Mouse (Mus musculus) liver, adult 2 months (tissue): Measurements from ENCODE around the gene Olfr1425. TPM values are rescaled to one million over a fixed set of nuclear protein-coding genes. Genes with fewer than 3 reads are reported as not detected.

Experiments used
- DNase-seq: peaks from one replicate; pipeline ENCODE4 v3.0.0-alpha.2; 2011; ENCODE audit warnings: low read depth, low spot score; ENCODE audit errors: extremely low read depth
- H3K27ac ChIP-seq: fragments of 200-500 bp; replicated peaks from 2 replicates; pipeline ENCODE4 v1.5.1; 2012; ENCODE audit warnings: low read depth, mild to moderate bottlenecking, control low read depth, inconsistent platforms, low read length; ENCODE audit not compliant: insufficient read depth
- H3K27me3 ChIP-seq: fragments of 200-500 bp; 2 replicates; pipeline ENCODE4 v1.6.1; 2012; ENCODE audit warnings: mild to moderate bottlenecking, moderate library complexity, low read length, inconsistent platforms; ENCODE audit not compliant: control insufficient read depth, insufficient read depth
- H3K36me3 ChIP-seq: fragments of 200-500 bp; 2 replicates; pipeline ENCODE4 v1.6.1; 2012; ENCODE audit warnings: low read length, inconsistent platforms; ENCODE audit not compliant: control insufficient read depth, insufficient read depth
- H3K4me1 ChIP-seq: fragments of 200-500 bp; 2 replicates; pipeline ENCODE4 v1.6.1; 2011; ENCODE audit warnings: low read length; ENCODE audit not compliant: control insufficient read depth, insufficient read depth
- H3K4me3 ChIP-seq: fragments of 200-500 bp; 2 replicates; pipeline ENCODE4 v1.5.1; 2011; ENCODE audit warnings: low read depth, mild to moderate bottlenecking, control low read depth, low read length, moderate library complexity; ENCODE audit not compliant: insufficient read depth
- H3K79me2 ChIP-seq: fragments of 200-500 bp; 2 replicates; pipeline ENCODE4 v1.6.1; 2012; ENCODE audit warnings: inconsistent platforms, mild to moderate bottlenecking, low read length, moderate library complexity; ENCODE audit not compliant: control insufficient read depth, insufficient read depth
- H3K9ac ChIP-seq: fragments of 200-500 bp; 2 replicates; pipeline ENCODE4 v1.6.1; 2012; ENCODE audit warnings: low read depth, mild to moderate bottlenecking, control low read depth, inconsistent platforms, low read length
- CTCF ChIP-seq: fragments of 200-500 bp; IDR thresholded peaks from 2 replicates; pipeline ENCODE4 v1.5.1; 2011; ENCODE audit warnings: low read depth, low read length, control low read depth
- POLR2A ChIP-seq: fragments of 200-500 bp; IDR thresholded peaks from 2 replicates; pipeline ENCODE4 v1.6.1; 2011; ENCODE audit warnings: low read length, control low read depth; ENCODE audit not compliant: insufficient read depth; ENCODE audit errors: extremely low read depth
- WGBS: fragments of 180-500 bp; shearing (Covaris S2); methylation state at CpG from one replicate; pipeline ENCODE4 v1.1.7; 2018; 5-methylcytosine and 5-hydroxymethylcytosine counted together
- polyA plus RNA-seq: library from polyadenylated mRNA; depleted of rRNA; stranded (reverse); fragments of >200 nt; gene quantifications from 2 replicates; pipeline ENCODE4 v1.2.3, GENCODE M21; 2012; rRNA removed
- total RNA-seq: library from RNA; depleted of rRNA; stranded (reverse); fragments of >200 nt; gene quantifications from 2 replicates; pipeline ENCODE4 v1.2.3, GENCODE M21; 2014; rRNA removed

The Olfr1425 gene
- total and polyA plus RNA-seq, 2 experiments, result not detected

DNA sequence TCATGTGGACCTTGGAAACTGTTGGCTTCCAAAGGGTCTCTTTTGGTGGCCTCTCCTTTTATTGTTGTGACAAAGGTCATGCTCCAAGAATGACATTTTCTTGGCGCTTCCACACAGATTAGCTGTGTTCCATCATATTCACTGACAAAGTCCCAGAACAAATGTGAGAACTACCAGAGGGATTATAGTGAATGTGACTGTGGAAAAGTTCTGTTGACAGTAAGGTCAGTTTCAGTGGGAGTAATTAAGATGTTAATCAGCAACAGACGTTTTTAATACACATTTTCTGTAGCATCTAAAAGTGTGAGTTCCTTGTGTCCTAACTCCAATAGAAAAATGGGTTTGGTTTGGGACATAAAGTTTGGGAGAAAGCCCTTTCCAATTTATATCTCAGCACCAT is 36.3 kb downstream of the Olfr1425 start, which contains the start of gene Olfr1423:
Olfr1423 (minus strand) TSS at position 101 of the 400 bp plus-strand sequence.
- Histone ChIP-seq H3K4me3 (no peak within 1 kb of the TSS), H3K27ac (no peak within 1 kb of the TSS), H3K4me1 (no peaks in the 10 kb centered on the region), H3K79me2 (no peaks in the 10 kb centered on the region), H3K9ac (no peak within 1 kb of the TSS), H3K27me3 (no peaks in the 10 kb centered on the region), H3K36me3 (no peaks in the 10 kb centered on the region)
- 66% methylated on average over 2 of the region's 2 CpGs for WGBS
- no peak for DNase-seq
- no peak for TF ChIP-seq POLR2A
- TF ChIP-seq CTCF, result no peak

DNA sequence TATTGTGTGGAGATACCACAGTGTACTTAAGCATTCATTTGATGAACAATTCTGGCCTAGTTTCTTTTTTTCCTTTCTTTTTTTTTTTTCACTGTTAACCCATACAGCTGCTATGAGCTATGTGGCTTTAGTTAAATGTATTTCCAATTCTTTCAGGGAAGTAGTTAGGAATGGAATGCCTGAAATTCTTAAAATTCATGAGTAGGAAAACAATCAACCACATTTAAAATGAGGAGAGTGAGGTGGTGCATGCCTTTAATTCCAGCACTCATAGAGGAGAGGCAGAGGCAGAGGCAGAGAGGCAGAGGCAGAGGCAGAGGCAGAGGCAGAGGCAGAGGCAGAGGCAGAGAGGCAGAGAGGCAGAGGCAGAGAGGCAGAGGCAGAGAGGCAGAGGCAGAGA is 39.8 kb downstream of the Olfr1425 start:
- Histone ChIP-seq H3K27ac (no peak overlapping the region), H3K4me3 (no peak overlapping the region), H3K4me1 (no peaks in the 10 kb centered on the region), H3K9ac (no peak overlapping the region), H3K27me3 (no peaks in the 10 kb centered on the region), H3K36me3 (no peaks in the 10 kb centered on the region), H3K79me2 (no peaks in the 10 kb centered on the region)
- no peak for TF ChIP-seq POLR2A
- TF ChIP-seq CTCF, result no peak
- no peak for DNase-seq

DNA sequence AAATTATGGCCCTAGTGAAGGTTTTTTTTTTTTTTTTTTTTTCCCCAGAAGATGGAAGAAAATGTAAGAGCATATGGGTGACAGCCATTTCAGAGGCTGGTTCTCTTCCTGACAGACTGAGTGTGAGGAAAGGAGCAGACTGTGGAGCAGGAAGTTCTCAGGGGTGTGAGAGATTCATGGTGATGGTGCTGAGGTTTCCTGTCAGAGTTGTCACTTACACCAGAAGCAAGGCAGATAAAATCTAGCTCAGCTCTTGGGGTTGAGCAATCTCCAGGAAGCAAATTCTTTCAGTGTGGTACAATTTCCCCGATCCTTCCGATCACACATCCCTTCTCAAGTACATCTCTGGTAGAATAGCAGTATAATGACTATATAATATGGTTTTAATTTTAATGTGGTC is 50.9 kb downstream of the Olfr1425 start:
- 80% methylated on average over 2 of the region's 2 CpGs for WGBS
- Histone ChIP-seq H3K27ac (no peak overlapping the region), H3K4me3 (no peak overlapping the region), H3K9ac (no peak overlapping the region), H3K27me3 (no peaks in the 10 kb centered on the region), H3K4me1 (no peaks in the 10 kb centered on the region), H3K79me2 (no peaks in the 10 kb centered on the region), H3K36me3 (no peaks in the 10 kb centered on the region)
- peak; percentile 15 for DNase-seq
- TF ChIP-seq CTCF (no peak), POLR2A (no peak)

DNA sequence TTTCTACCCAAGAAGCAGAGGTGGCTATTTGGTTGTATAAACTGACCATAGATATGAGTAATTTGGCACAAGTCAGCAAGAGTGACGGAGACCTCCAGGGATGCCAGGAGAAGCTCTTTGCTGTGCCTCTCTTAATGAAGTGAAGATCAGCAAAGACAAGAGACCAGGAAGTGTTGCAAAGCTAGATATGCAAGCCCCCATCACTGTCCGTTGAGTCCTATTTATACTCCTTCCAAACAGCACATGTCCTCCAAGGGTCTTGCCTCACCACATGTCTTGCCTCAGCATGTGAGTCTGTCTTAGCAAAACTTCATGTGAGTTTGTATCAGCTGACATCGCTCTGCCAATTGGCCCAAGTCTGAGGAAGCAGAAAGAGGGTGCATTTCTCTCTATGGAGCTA is 52.2 kb downstream of the Olfr1425 start:
- Histone ChIP-seq H3K36me3 (no peaks in the 10 kb centered on the region), H3K4me1 (no peaks in the 10 kb centered on the region), H3K4me3 (no peak overlapping the region), H3K79me2 (no peaks in the 10 kb centered on the region), H3K9ac (no peak overlapping the region), H3K27me3 (no peaks in the 10 kb centered on the region), H3K27ac (no peak overlapping the region)
- WGBS, result 86% methylated on average over 3 of the region's 3 CpGs
- TF ChIP-seq CTCF, result no peak
- TF ChIP-seq POLR2A, result no peak
- DNase-seq, result no peak

DNA sequence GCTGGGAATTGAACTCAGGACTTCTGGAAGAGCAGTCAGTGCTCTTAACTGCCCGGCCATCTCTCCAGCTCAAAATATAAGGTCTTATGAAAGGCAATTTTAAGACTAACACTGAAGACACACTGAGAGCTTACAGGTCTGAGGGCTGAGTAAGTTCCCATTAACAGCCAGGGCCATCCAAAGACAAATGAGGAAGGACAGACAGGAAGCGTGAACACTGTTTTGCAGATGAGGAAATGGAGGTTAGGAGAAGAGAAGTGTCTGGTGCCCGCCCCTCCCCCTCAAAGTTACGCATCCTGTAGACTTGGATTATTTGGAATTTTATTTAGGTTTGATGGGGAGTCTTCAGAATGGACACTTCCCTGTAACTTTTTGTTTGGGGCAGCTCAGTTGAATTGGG is 53.4 kb downstream of the Olfr1425 start:
- Histone ChIP-seq H3K4me3 (no peak overlapping the region), H3K27ac (no peak overlapping the region), H3K79me2 (no peaks in the 10 kb centered on the region), H3K4me1 (no peaks in the 10 kb centered on the region), H3K27me3 (no peaks in the 10 kb centered on the region), H3K9ac (no peak overlapping the region), H3K36me3 (no peaks in the 10 kb centered on the region)
- DNase-seq, result peak; percentile 23
- TF ChIP-seq POLR2A (no peak), CTCF (no peak)
- 82% methylated on average over 4 of the region's 4 CpGs for WGBS

Other genes starting within 250 kb of the Olfr1425 start
- gene Olfr1417, start 238.5 kb downstream of the Olfr1425 start, total RNA-seq, result not detected in 2 replicates
- gene Olfr1417, start 238.5 kb downstream of the Olfr1425 start, polyA plus RNA-seq, result not detected in 2 replicates
- gene Olfr1418, start 216.7 kb downstream of the Olfr1425 start, total RNA-seq, result not detected in 2 replicates
- not detected in 2 replicates for gene Olfr1418, start 216.7 kb downstream of the Olfr1425 start, polyA plus RNA-seq
- gene Olfr1419, start 202.6 kb downstream of the Olfr1425 start, total RNA-seq, result not detected in 2 replicates
- gene Olfr1419, start 202.6 kb downstream of the Olfr1425 start, polyA plus RNA-seq, result not detected in 2 replicates
- gene Olfr1420, start 191.2 kb downstream of the Olfr1425 start, total RNA-seq, result not detected in 2 replicates
- gene Olfr1420, start 191.2 kb downstream of the Olfr1425 start, polyA plus RNA-seq, result not detected in 2 replicates
- 2.8 and 4.4 TPM in 2 replicates for gene Patl1, start 165.3 kb downstream of the Olfr1425 start, total RNA-seq
- gene Patl1, start 165.3 kb downstream of the Olfr1425 start, polyA plus RNA-seq, result 7.9 and 8.1 TPM in 2 replicates
- 22.8 and 27.9 TPM in 2 replicates for gene Osbp, start 111.8 kb downstream of the Olfr1425 start, total RNA-seq
- gene Osbp, start 111.8 kb downstream of the Olfr1425 start, polyA plus RNA-seq, result 13.4 and 14.1 TPM in 2 replicates
- not detected in 2 replicates for gene Olfr1423, start 36.4 kb downstream of the Olfr1425 start, total RNA-seq
- gene Olfr1423, start 36.4 kb downstream of the Olfr1425 start, polyA plus RNA-seq, result not detected in 2 replicates
- gene Olfr1424, start 15.0 kb downstream of the Olfr1425 start, total RNA-seq, result not detected in 2 replicates
- gene Olfr1424, start 15.0 kb downstream of the Olfr1425 start, polyA plus RNA-seq, result not detected in 2 replicates
- gene Olfr1426, start 14.3 kb upstream of the Olfr1425 start, total RNA-seq, result not detected in 2 replicates
- not detected in 2 replicates for gene Olfr1426, start 14.3 kb upstream of the Olfr1425 start, polyA plus RNA-seq
- gene Olfr1427, start 25.6 kb upstream of the Olfr1425 start, total RNA-seq, result not detected in 2 replicates
- not detected in 2 replicates for gene Olfr1427, start 25.6 kb upstream of the Olfr1425 start, polyA plus RNA-seq
- gene Olfr1428, start 38.2 kb upstream of the Olfr1425 start, total RNA-seq, result not detected in 2 replicates
- not detected in 2 replicates for gene Olfr1428, start 38.2 kb upstream of the Olfr1425 start, polyA plus RNA-seq
- gene Olfr76, start 45.5 kb upstream of the Olfr1425 start, total RNA-seq, result not detected in 2 replicates
- gene Olfr76, start 45.5 kb upstream of the Olfr1425 start, polyA plus RNA-seq, result not detected in 2 replicates
- gene Olfr1555-ps1, start 92.4 kb upstream of the Olfr1425 start, total RNA-seq, result not detected in 2 replicates
- gene Olfr1555-ps1, start 92.4 kb upstream of the Olfr1425 start, polyA plus RNA-seq, result not detected in 2 replicates
- gene Olfr1431, start 122.9 kb upstream of the Olfr1425 start, total RNA-seq, result not detected in 2 replicates
- gene Olfr1431, start 122.9 kb upstream of the Olfr1425 start, polyA plus RNA-seq, result not detected in 2 replicates
- gene Olfr1432, start 154.9 kb upstream of the Olfr1425 start, total RNA-seq, result not detected in 2 replicates
- not detected in 2 replicates for gene Olfr1432, start 154.9 kb upstream of the Olfr1425 start, polyA plus RNA-seq
- not detected in 2 replicates for gene Olfr262, start 163.9 kb upstream of the Olfr1425 start, total RNA-seq
- not detected in 2 replicates for gene Olfr262, start 163.9 kb upstream of the Olfr1425 start, polyA plus RNA-seq
- not detected in 2 replicates for gene Olfr235, start 183.3 kb upstream of the Olfr1425 start, total RNA-seq
- not detected in 2 replicates for gene Olfr235, start 183.3 kb upstream of the Olfr1425 start, polyA plus RNA-seq
- not detected in 2 replicates for gene Olfr1434, start 202.1 kb upstream of the Olfr1425 start, total RNA-seq
- not detected in 2 replicates for gene Olfr1434, start 202.1 kb upstream of the Olfr1425 start, polyA plus RNA-seq
- gene Olfr1436, start 221.4 kb upstream of the Olfr1425 start, total RNA-seq, result not detected in 2 replicates
- gene Olfr1436, start 221.4 kb upstream of the Olfr1425 start, polyA plus RNA-seq, result not detected in 2 replicates
- gene Olfr1437, start 247.4 kb upstream of the Olfr1425 start, total RNA-seq, result not detected in 2 replicates
- gene Olfr1437, start 247.4 kb upstream of the Olfr1425 start, polyA plus RNA-seq, result not detected in 2 replicates